Mouse (Mus musculus) liver, embryonic 14.5 days (tissue): Measurements from ENCODE around the gene Gm49394. TPM values are rescaled to one million over a fixed set of nuclear protein-coding genes. Genes with fewer than 3 reads are reported as not detected.

ENCODE experiments used
- ATAC-seq: fragments of 200-750 bp; cut with Nextera tagmentation; 2 replicates; pipeline ENCODE4 v1.8.0; 2017; ENCODE audit warnings: moderate number of reproducible peaks, mild to moderate bottlenecking, moderate library complexity; ENCODE audit not compliant: insufficient read depth
- DNase-seq, 3 experiments: peaks; one replicate each; pipeline ENCODE4 v3.0.0-alpha.2; 2012 to 2013; ENCODE audit warnings: low read depth in 3 of 3, low spot score in 3 of 3
- H3K27ac ChIP-seq: fragments of 300-500 bp; sonication (generic); 2 replicates; pipeline ENCODE4 v1.5.1; 2014; ENCODE audit warnings: moderate library complexity, mild to moderate bottlenecking, control low read depth, inconsistent platforms
- H3K27me3 ChIP-seq: fragments of 300-500 bp; sonication (generic); 2 replicates; pipeline ENCODE4 v1.6.1; 2014; ENCODE audit warnings: mild to moderate bottlenecking, low read length, moderate library complexity; ENCODE audit not compliant: control insufficient read depth, insufficient read depth
- H3K36me3 ChIP-seq: fragments of 300-500 bp; sonication (generic); replicated peaks from 2 replicates; pipeline ENCODE4 v1.6.1; 2014; ENCODE audit warnings: low read depth; ENCODE audit not compliant: control insufficient read depth, insufficient read depth
- H3K4me1 ChIP-seq, 2 experiments: fragments of 200-500 bp in 1 of 2; fragments of 300-500 bp in 1 of 2; sonication (generic) in 1 of 2; replicated peaks; 2 replicates each; pipeline ENCODE4 v1.6.1; 2012 to 2014; ENCODE audit warnings: antibody characterized with exemption in 1 of 2, inconsistent platforms in 1 of 2, low read length in 1 of 2; ENCODE audit not compliant: control insufficient read depth in 2 of 2, insufficient read depth in 2 of 2
- H3K4me2 ChIP-seq: fragments of 300-500 bp; sonication (generic); 2 replicates; pipeline ENCODE4 v1.6.1; 2014; ENCODE audit warnings: low read depth, mild to moderate bottlenecking, control low read depth, moderate library complexity
- H3K4me3 ChIP-seq, 2 experiments: fragments of 200-500 bp in 1 of 2; fragments of 300-500 bp in 1 of 2; sonication (generic) in 1 of 2; 2 replicates each; pipeline ENCODE4 v1.5.1; 2012 to 2014; ENCODE audit warnings: low read depth in 2 of 2, low read length in 2 of 2, mild to moderate bottlenecking in 2 of 2, control low read depth in 1 of 2, inconsistent platforms in 1 of 2, moderate library complexity in 1 of 2; ENCODE audit not compliant: insufficient read depth in 1 of 2
- H3K9ac ChIP-seq: fragments of 300-500 bp; sonication (generic); replicated peaks from 2 replicates; pipeline ENCODE4 v1.6.1; 2014; ENCODE audit warnings: mild to moderate bottlenecking, control low read depth, moderate library complexity
- H3K9me3 ChIP-seq: fragments of 300-500 bp; sonication (generic); 2 replicates; pipeline ENCODE4 v1.6.1; 2016; ENCODE audit warnings: low read length, mixed read lengths; ENCODE audit not compliant: control insufficient read depth
- CTCF ChIP-seq: IDR thresholded peaks from 2 replicates; pipeline ENCODE4 v1.5.1; 2016; ENCODE audit warnings: antibody characterized with exemption, low read depth, control low read depth
- EP300 ChIP-seq: IDR thresholded peaks from 2 replicates; pipeline ENCODE4 v1.6.1; 2016; ENCODE audit warnings: antibody characterized with exemption, low read depth
- WGBS: fragments of 180-500 bp; shearing (Covaris S2); extraction: QIAGEN DNeasy Blood & Tissue Kit; methylation state at CpG from one replicate; pipeline ENCODE4 v1.1.7; 2014; ENCODE audit not compliant: insufficient replicate concordance; 5-methylcytosine and 5-hydroxymethylcytosine counted together
- polyA plus RNA-seq, 2 experiments: library from polyadenylated mRNA; depleted of rRNA in 1 of 2; stranded (reverse) in 1 of 2; unstranded in 1 of 2; fragments of >200 nt; fragmentation: Nextera tagmentation in 1 of 2; extraction: Ambion mirVana in 1 of 2; gene quantifications; 2 replicates each; pipeline versions ENCODE4 v1.2.1 to v1.2.3; 2012 to 2014

Gene Gm49394
- polyA plus RNA-seq, 2 experiments: 0.02 TPM; not detected in 1

GRCm38 (mm10) chr7:142667521-142667920, 2.2 kb downstream of the Gm49394 start:
- Histone ChIP-seq H3K36me3 (no peaks in the 10 kb centered on the region), H3K27ac (no peak overlapping the region), H3K27me3 (peaks cover 31% of the 10 kb centered on the region), H3K4me1 (no peaks in the 10 kb centered on the region), H3K4me3 (no peak overlapping the region), H3K9me3 (peaks cover 8% of the 10 kb centered on the region), H3K4me2 (no peak overlapping the region), H3K9ac (no peak overlapping the region)
- WGBS: 80% methylated on average over 18 of the region's 18 CpGs
- no peak for TF ChIP-seq EP300
- TF ChIP-seq CTCF: no peak
- no peak for ATAC-seq
- no peak for DNase-seq

GRCm38 (mm10) chr7:142666659-142667058, 3.1 kb downstream of the Gm49394 start, which contains the start of gene Igf2:
Igf2 (minus strand) TSS chr7:142666816.
- no peak within 1 kb of the TSS for H3K9ac ChIP-seq
- H3K4me2 ChIP-seq: no peak within 1 kb of the TSS
- H3K9me3 ChIP-seq: peaks cover 8% of the 10 kb centered on the region
- H3K27me3 ChIP-seq: peaks cover 39% of the 10 kb centered on the region
- H3K4me3 ChIP-seq: no peak within 1 kb of the TSS
- 0 out of 2 replicates have a peak, but pooled peaks have one; percentile 7 for ATAC-seq
- no peaks in the 10 kb centered on the region for H3K4me1 ChIP-seq
- no peak for DNase-seq
- WGBS: 31% methylated on average over 2 of the region's 2 CpGs
- no peaks in the 10 kb centered on the region for H3K36me3 ChIP-seq
- no peak for TF ChIP-seq CTCF
- TF ChIP-seq EP300: no peak
- H3K27ac ChIP-seq: no peak within 1 kb of the TSS

GRCm38 (mm10) chr7:142666109-142666508, 3.6 kb downstream of the Gm49394 start:
- Histone ChIP-seq H3K9ac (no peak overlapping the region), H3K36me3 (no peaks in the 10 kb centered on the region), H3K4me3 (no peak overlapping the region), H3K9me3 (peaks cover 8% of the 10 kb centered on the region), H3K4me1 (no peaks in the 10 kb centered on the region), H3K27ac (no peak overlapping the region), H3K4me2 (no peak overlapping the region), H3K27me3 (peaks cover 45% of the 10 kb centered on the region)
- DNase-seq: no peak
- 43% methylated on average over 4 of the region's 4 CpGs for WGBS
- ATAC-seq: no peak
- no peak for TF ChIP-seq EP300
- TF ChIP-seq CTCF: no peak

GRCm38 (mm10) chr7:142665364-142665763, 4.4 kb downstream of the Gm49394 start:
- DNase-seq: no peak
- Histone ChIP-seq H3K27ac (no peak overlapping the region), H3K9me3 (peaks cover 7% of the 10 kb centered on the region), H3K27me3 (peaks cover 52% of the 10 kb centered on the region), H3K36me3 (no peaks in the 10 kb centered on the region), H3K9ac (no peak overlapping the region), H3K4me2 (no peak overlapping the region), H3K4me3 (no peak overlapping the region), H3K4me1 (no peaks in the 10 kb centered on the region)
- 32% methylated on average over 5 of the region's 5 CpGs for WGBS
- no peak for ATAC-seq
- TF ChIP-seq EP300 (no peak), CTCF (no peak)

- H3K27ac ChIP-seq: no peak overlapping the region
- ATAC-seq: peak; percentile 51
- H3K4me3 ChIP-seq: no peak overlapping the region
These were observed 5.2 kb downstream of the Gm49394 start for GRCm38 (mm10) chr7:142664465-142665029.

More at GRCm38 (mm10) chr7:142664465-142665029, 5.2 kb downstream of the Gm49394 start:
- H3K36me3 ChIP-seq: no peaks in the 10 kb centered on the region
- H3K4me1 ChIP-seq: no peaks in the 10 kb centered on the region
- peak overlapping the region; percentile 38 for H3K4me2 ChIP-seq
- H3K9ac ChIP-seq: no peak overlapping the region
- WGBS: 5% methylated on average over 9 of the region's 9 CpGs
- TF ChIP-seq CTCF: no peak
- no peak for TF ChIP-seq EP300
- H3K9me3 ChIP-seq: no peaks in the 10 kb centered on the region; the same call in 1 of the 2 replicates
- DNase-seq: no peak
- H3K27me3 ChIP-seq: peaks cover 60% of the 10 kb centered on the region
